Mouse (Mus musculus) MEL (cell line): ENCODE results near the gene Slc38a2.

Experiments
- CTCF ChIP-seq, 3 experiments: IDR thresholded peaks in 2 of 3; conservative IDR thresholded peaks in 1 of 3; 2 replicates each; pipeline ENCODE4 v1.5.1; 2011 to 2012; ENCODE audit warnings: low read length in 3 of 3, low read depth in 2 of 3, mild to moderate bottlenecking in 2 of 3, improper control_type of control experiment in 1 of 3, inconsistent platforms in 1 of 3, mixed read lengths in 1 of 3, moderate library complexity in 1 of 3; ENCODE audit not compliant: control insufficient read depth in 1 of 3, insufficient read depth in 1 of 3, poor library complexity in 1 of 3, severe bottlenecking in 1 of 3
- POLR2A ChIP-seq, 2 experiments: IDR thresholded peaks; 2 replicates each; pipeline ENCODE4 v1.6.1; 2011 to 2012; ENCODE audit warnings: low read length in 2 of 2, mild to moderate bottlenecking in 2 of 2, control low read depth in 1 of 2, improper control_type of control experiment in 1 of 2, low read depth in 1 of 2, moderate library complexity in 1 of 2; ENCODE audit not compliant: control insufficient read depth in 1 of 2, insufficient read depth in 1 of 2, poor library complexity in 1 of 2
- SIN3A ChIP-seq: IDR thresholded peaks from 2 replicates; pipeline ENCODE4 v1.6.1; 2012; ENCODE audit warnings: low read length, improper control_type of control experiment, inconsistent platforms

- TF ChIP-seq SIN3A (no peak), CTCF (IDR thresholded peaks at IDR 0.05 in 2 of 3, conservative IDR thresholded peaks at IDR 0.05 in 1 of 3; ENCODE audit: control insufficient read depth in 1 of 3, insufficient read depth in 1 of 3, low read depth in 2 of 3, low read length in 3 of 3, poor library complexity in 1 of 3, severe bottlenecking in 1 of 3) (no peak), POLR2A (IDR thresholded peaks at IDR 0.05; ENCODE audit: control insufficient read depth in 1 of 2, insufficient read depth in 1 of 2, low read depth in 1 of 2, low read length in 2 of 2, poor library complexity in 1 of 2) (no peak)
Measured at GRCm38 (mm10) chr15:96638656-96639055, 60.9 kb downstream of the Slc38a2 start.
